Mouse (Mus musculus) stomach, embryonic 16.5 days (tissue): ENCODE measurements around the gene Vmn2r52. TPM values are rescaled to one million over a fixed set of nuclear protein-coding genes. Genes with fewer than 3 reads are reported as not detected.
"Not testable (repeated sequence)": the region's sequence is repeated elsewhere in the genome, so short reads cannot be mapped to it uniquely, and the experiment has no call there.

Experiments
- ATAC-seq: fragments of 200-750 bp; cut with Nextera tagmentation; 2 replicates; pipeline ENCODE4 v1.8.0; 2017; ENCODE audit warnings: moderate number of reproducible peaks, moderate TSS enrichment; ENCODE audit not compliant: insufficient read depth, low FRiP score
- H3K27ac ChIP-seq: fragments of 300-500 bp; sonication (generic); 2 replicates; pipeline ENCODE4 v1.5.1; 2014; ENCODE audit warnings: low read length
- H3K27me3 ChIP-seq: fragments of 300-500 bp; sonication (generic); 2 replicates; pipeline ENCODE4 v1.6.1; 2014; ENCODE audit warnings: low read length, control low read depth, mixed read lengths; ENCODE audit not compliant: control insufficient read depth, insufficient read depth
- H3K36me3 ChIP-seq: fragments of 300-500 bp; sonication (generic); 2 replicates; pipeline ENCODE4 v1.6.1; 2014; ENCODE audit warnings: low read length; ENCODE audit not compliant: control insufficient read depth, insufficient read depth
- H3K4me1 ChIP-seq: fragments of 300-500 bp; sonication (generic); 2 replicates; pipeline ENCODE4 v1.6.1; 2014; ENCODE audit warnings: low read length, control low read depth, mixed read lengths; ENCODE audit not compliant: control insufficient read depth, insufficient read depth
- H3K4me2 ChIP-seq: fragments of 300-500 bp; sonication (generic); 2 replicates; pipeline ENCODE4 v1.6.1; 2014; ENCODE audit warnings: low read depth, low read length, mixed read lengths
- H3K4me3 ChIP-seq: fragments of 300-500 bp; sonication (generic); replicated peaks from 2 replicates; pipeline ENCODE4 v1.5.1; 2014; ENCODE audit warnings: mild to moderate bottlenecking, low read length
- H3K9ac ChIP-seq: fragments of 300-500 bp; sonication (generic); 2 replicates; pipeline ENCODE4 v1.6.1; 2014; ENCODE audit warnings: low read length
- H3K9me3 ChIP-seq: fragments of 300-500 bp; sonication (generic); replicated peaks from 2 replicates; pipeline ENCODE4 v1.6.1; 2016; ENCODE audit warnings: low read length, control low read depth; ENCODE audit not compliant: control insufficient read depth
- WGBS: fragments of 180-500 bp; shearing (Covaris S2); extraction: QIAGEN DNeasy Blood & Tissue Kit; methylation state at CpG from one replicate; pipeline ENCODE4 v1.1.7; 2014; 5-methylcytosine and 5-hydroxymethylcytosine counted together
- polyA plus RNA-seq: library from polyadenylated mRNA; unstranded; fragments of >200 nt; fragmentation: Nextera tagmentation; extraction: Ambion mirVana; gene quantifications from 2 replicates; pipeline ENCODE4 v1.2.1, GENCODE M21; 2015

Gene Vmn2r52
- polyA plus RNA-seq, result not detected in 2 replicates

DNA sequence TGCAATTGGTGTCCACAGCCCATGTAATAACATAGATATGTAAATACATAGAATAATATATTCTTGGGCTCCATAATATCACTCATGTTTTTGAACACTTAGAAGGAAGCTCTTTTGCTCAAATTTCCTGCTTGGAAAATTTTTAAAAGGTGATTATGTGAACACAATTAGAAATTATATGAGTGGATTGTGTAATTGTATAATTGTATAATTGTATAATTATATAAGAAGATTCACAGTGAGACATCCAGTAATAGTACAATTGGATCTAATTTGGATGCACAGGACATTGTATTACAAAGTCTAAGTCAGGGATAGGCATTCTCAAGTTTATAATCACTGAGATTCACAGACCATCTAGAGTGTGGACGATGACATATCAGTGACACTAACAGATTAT, at the start of gene Vmn2r52:
Gene Vmn2r52 (minus strand): TSS at position 101 of the 400 bp plus-strand sequence.
- no peaks in the 10 kb centered on the region for H3K4me1 ChIP-seq
- no peak within 1 kb of the TSS for H3K27ac ChIP-seq
- WGBS, result 80% methylated on average over 1 of the region's 1 CpGs
- ATAC-seq, result no peak
- no peaks in the 10 kb centered on the region for H3K27me3 ChIP-seq
- no peak within 1 kb of the TSS for H3K9ac ChIP-seq
- H3K36me3 ChIP-seq, result no peaks in the 10 kb centered on the region
- no peak within 1 kb of the TSS for H3K4me3 ChIP-seq
- H3K9me3 ChIP-seq, result no peaks in the 10 kb centered on the region
- H3K4me2 ChIP-seq, result no peak within 1 kb of the TSS

DNA sequence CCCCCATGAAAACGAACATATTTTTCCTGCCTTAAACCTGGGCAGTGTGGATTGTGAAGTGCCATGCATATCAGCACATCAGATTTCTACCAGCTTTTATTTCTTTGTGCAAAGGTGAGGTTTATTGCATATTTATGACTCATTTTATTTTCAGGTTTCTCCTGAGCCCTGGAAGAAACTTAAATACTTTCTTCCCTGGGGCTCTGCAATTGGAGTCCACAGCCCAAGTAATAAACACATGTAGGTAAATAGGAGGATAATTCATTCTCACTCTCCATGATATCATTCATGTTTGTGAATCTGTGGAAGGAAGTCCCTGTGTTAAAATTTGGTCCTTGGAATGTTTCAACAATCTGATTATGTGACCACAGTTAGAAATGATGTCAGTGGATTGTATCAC, 70.7 kb downstream of the Vmn2r52 start, which contains the start of gene Vmn2r51:
Gene Vmn2r51 (minus strand): TSS at position 101 of the 400 bp plus-strand sequence.
- H3K36me3 ChIP-seq, H3K27me3 ChIP-seq, H3K9ac ChIP-seq, H3K27ac ChIP-seq, H3K9me3 ChIP-seq, H3K4me1 ChIP-seq, H3K4me2 ChIP-seq, ATAC-seq, H3K4me3 ChIP-seq: not testable (repeated sequence)
- WGBS, result 62% methylated on average over 1 of the region's 1 CpGs

Other genes with a start within 250 kb of the Vmn2r52 start
- gene Vmn2r48, start 223.0 kb downstream of the Vmn2r52 start, polyA plus RNA-seq, result not detected in 2 replicates
- not detected in 2 replicates for gene Vmn2r49, start 184.3 kb downstream of the Vmn2r52 start, polyA plus RNA-seq
- not detected in 2 replicates for gene Vmn2r50, start 123.3 kb downstream of the Vmn2r52 start, polyA plus RNA-seq
- gene Vmn2r51, start 70.8 kb downstream of the Vmn2r52 start, polyA plus RNA-seq, result not detected in 2 replicates
- gene Vmn1r66, start 101.4 kb upstream of the Vmn2r52 start, polyA plus RNA-seq, result not detected in 2 replicates